Mouse (Mus musculus) embryo, embryonic 10.5 days (tissue): ENCODE measurements around the gene Trpv2.

Experiments used
- DNase-seq: peaks from one replicate; pipeline ENCODE4 v3.0.0-alpha.2; 2015; ENCODE audit warnings: low spot score

Gene Trpv2

GRCm38 (mm10) chr11:62558961-62559646 is 15.2 kb upstream of the Trpv2 start:
- DNase-seq: no peak

GRCm38 (mm10) chr11:62560463-62561016 is 13.7 kb upstream of the Trpv2 start:
- peak; percentile 46 for DNase-seq

- DNase-seq: no peak
These were observed 10.7 kb upstream of the Trpv2 start for GRCm38 (mm10) chr11:62563590-62563989.

- DNase-seq: no peak
These were observed 8.5 kb upstream of the Trpv2 start for GRCm38 (mm10) chr11:62565747-62566146.

GRCm38 (mm10) chr11:62566211-62566610 is 8.1 kb upstream of the Trpv2 start:
- no peak for DNase-seq

GRCm38 (mm10) chr11:62568300-62568699 is 6.0 kb upstream of the Trpv2 start:
- DNase-seq: no peak

GRCm38 (mm10) chr11:62574703-62575085 is 408 bp downstream of the Trpv2 start:
- no peak for DNase-seq

GRCm38 (mm10) chr11:62575297-62575658 is 992 bp downstream of the Trpv2 start:
- peak; percentile 96 for DNase-seq

GRCm38 (mm10) chr11:62575659-62576438 is 1.6 kb downstream of the Trpv2 start:
- DNase-seq: peak; percentile 38

GRCm38 (mm10) chr11:62576530-62577152 is 2.4 kb downstream of the Trpv2 start:
- no peak for DNase-seq

GRCm38 (mm10) chr11:62583031-62583430 is 8.7 kb downstream of the Trpv2 start:
- no peak for DNase-seq

GRCm38 (mm10) chr11:62584671-62585206 is 10.5 kb downstream of the Trpv2 start:
- DNase-seq: no peak

- no peak for DNase-seq
These were observed 12.7 kb downstream of the Trpv2 start for GRCm38 (mm10) chr11:62587034-62587433.

GRCm38 (mm10) chr11:62589391-62589790 is 15.1 kb downstream of the Trpv2 start:
- DNase-seq: no peak

- no peak for DNase-seq
These were observed 16.7 kb downstream of the Trpv2 start for GRCm38 (mm10) chr11:62591026-62591425.

GRCm38 (mm10) chr11:62591904-62592575 is 17.8 kb downstream of the Trpv2 start:
- peak; percentile 50 for DNase-seq

- no peak for DNase-seq
These were observed 24.3 kb downstream of the Trpv2 start for GRCm38 (mm10) chr11:62598571-62598970.

- DNase-seq: peak; percentile 66
These were observed 27.7 kb downstream of the Trpv2 start for GRCm38 (mm10) chr11:62601732-62602618.

- DNase-seq: peak; percentile 98
These were observed 28.5 kb downstream of the Trpv2 start for GRCm38 (mm10) chr11:62602619-62603311.
